Mouse (Mus musculus): ENCODE measurements around the gene Hmcn2. TPM values are rescaled to one million over a fixed set of nuclear protein-coding genes. Genes with fewer than 3 reads are reported as not detected.

Hmcn2 gene
- polyA plus RNA-seq, 1 experiment from 2014 or later: 0.30 TPM

DNA sequence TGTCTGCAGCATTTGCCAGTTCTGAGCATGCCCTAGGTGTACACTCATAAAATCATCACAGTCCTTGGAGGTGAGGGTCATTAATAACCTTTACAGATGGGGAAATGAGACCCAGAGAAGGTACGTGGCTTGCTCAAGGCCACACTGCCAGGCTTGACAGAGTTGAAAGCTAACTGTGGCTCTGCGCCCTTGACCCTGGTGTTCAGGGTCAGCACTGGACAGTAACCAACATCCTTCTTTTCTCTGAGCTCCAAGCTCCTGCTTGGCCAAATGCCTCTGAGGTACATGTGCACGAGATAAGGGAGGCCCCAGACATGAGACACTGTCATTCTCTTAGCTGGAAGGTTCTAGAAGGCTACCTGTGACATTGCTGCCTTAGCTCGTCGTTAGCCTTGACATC is 42.6 kb downstream of the Hmcn2 start:
- Histone ChIP-seq H3K9ac (ENCODE audit: low read depth, low read length) (no peak overlapping the region), H3K9me3 (ENCODE audit: control insufficient read depth, low read length) (no peaks in the 10 kb centered on the region), H3K27me3 (replicated peaks; ENCODE audit: control insufficient read depth, insufficient read depth, low read length) (no peaks in the 10 kb centered on the region), H3K36me3 (ENCODE audit: control insufficient read depth, insufficient read depth, low read length) (no peaks in the 10 kb centered on the region), H3K4me2 (ENCODE audit: low read length) (no peak overlapping the region), H3K4me3 (ENCODE audit: low read length) (no peak overlapping the region), H3K4me1 (ENCODE audit: control insufficient read depth, insufficient read depth, low read depth, low read length) (no peaks in the 10 kb centered on the region), H3K27ac (ENCODE audit: low read depth, low read length) (no peak overlapping the region)
- ATAC-seq: no peak
- 80% methylated on average over 5 of the region's 5 CpGs for WGBS

DNA sequence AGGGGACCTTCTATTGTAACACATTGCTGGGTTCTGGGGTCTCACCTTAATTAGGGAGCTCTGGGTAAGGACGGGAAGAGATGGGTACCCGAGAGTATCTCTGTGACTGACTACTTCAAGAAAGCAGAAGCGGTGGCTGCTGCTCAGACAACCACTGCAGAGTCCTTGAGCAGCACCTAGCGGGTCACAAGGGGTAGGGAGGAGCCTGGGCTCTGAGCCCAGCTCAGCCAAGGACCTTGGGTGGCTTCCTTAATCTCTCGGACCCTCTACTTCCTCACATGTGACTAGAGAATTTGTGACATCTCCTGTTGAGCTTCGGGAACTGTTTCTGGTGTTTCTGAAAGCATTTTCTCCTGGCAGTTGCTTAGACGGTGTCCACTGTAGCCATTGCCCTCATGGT is 45.1 kb downstream of the Hmcn2 start:
- Histone ChIP-seq H3K4me2 (ENCODE audit: low read length) (no peak overlapping the region), H3K4me1 (ENCODE audit: control insufficient read depth, insufficient read depth, low read depth, low read length) (no peaks in the 10 kb centered on the region), H3K27me3 (replicated peaks; ENCODE audit: control insufficient read depth, insufficient read depth, low read length) (no peaks in the 10 kb centered on the region), H3K9ac (ENCODE audit: low read depth, low read length) (no peak overlapping the region), H3K4me3 (ENCODE audit: low read length) (no peak overlapping the region), H3K36me3 (ENCODE audit: control insufficient read depth, insufficient read depth, low read length) (no peaks in the 10 kb centered on the region), H3K9me3 (ENCODE audit: control insufficient read depth, low read length) (no peaks in the 10 kb centered on the region), H3K27ac (ENCODE audit: low read depth, low read length) (no peak overlapping the region)
- ATAC-seq: no peak
- WGBS: 86% methylated on average over 7 of the region's 7 CpGs

DNA sequence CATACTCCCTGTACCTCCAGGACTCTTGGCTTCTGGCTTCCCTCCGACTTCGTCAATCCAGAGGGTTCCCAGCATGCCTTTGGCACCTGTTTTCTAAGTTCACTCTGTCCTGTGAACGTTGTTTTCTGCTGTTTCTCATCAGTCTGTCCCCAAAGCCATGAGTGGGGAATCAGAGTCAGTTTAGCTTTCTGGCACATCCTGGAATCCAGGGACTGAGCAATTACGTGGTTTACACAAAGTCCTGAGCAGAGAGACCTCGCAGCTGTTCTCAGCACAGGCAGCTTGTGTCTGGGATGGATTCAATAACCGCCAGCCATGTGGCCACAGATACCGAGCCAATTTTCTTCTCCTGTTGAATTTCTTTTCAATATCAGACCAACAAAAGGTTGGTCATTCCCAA is 53.0 kb downstream of the Hmcn2 start:
- Histone ChIP-seq H3K27me3 (replicated peaks; ENCODE audit: control insufficient read depth, insufficient read depth, low read length) (no peaks in the 10 kb centered on the region), H3K9me3 (ENCODE audit: control insufficient read depth, low read length) (no peaks in the 10 kb centered on the region), H3K4me1 (ENCODE audit: control insufficient read depth, insufficient read depth, low read depth, low read length) (no peaks in the 10 kb centered on the region), H3K4me2 (ENCODE audit: low read length) (no peak overlapping the region), H3K4me3 (ENCODE audit: low read length) (no peak overlapping the region), H3K9ac (ENCODE audit: low read depth, low read length) (no peak overlapping the region), H3K27ac (ENCODE audit: low read depth, low read length) (no peak overlapping the region), H3K36me3 (ENCODE audit: control insufficient read depth, insufficient read depth, low read length) (no peaks in the 10 kb centered on the region)
- 84% methylated on average over 7 of the region's 7 CpGs for WGBS
- no peak for ATAC-seq

DNA sequence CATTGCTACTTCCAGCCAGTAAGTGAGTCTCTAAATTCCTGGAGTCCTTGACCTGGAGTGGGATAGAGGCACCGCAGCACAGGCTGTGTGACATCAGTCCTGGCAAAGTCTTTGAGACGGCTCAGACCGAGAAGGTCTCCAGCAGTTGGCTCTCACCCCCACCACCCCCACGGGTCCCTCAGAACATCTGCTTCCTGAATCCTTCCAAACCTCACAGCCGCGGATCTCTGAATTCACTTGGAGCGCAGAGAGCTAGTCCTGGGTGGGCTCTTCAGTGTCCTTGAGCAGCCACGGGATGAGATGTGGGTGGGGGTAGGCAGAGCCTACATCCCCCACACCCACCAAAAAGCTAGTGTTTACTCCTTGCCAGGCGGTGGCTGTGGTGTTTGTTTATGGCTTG is 57.2 kb downstream of the Hmcn2 start:
- WGBS: 78% methylated on average over 9 of the region's 9 CpGs
- no peaks in the 10 kb centered on the region for H3K27me3 ChIP-seq (replicated peaks; ENCODE audit: control insufficient read depth, insufficient read depth, low read length)
- ATAC-seq: no peak
- no peaks in the 10 kb centered on the region for H3K9me3 ChIP-seq (ENCODE audit: control insufficient read depth, low read length)
- no peak overlapping the region for H3K4me3 ChIP-seq (ENCODE audit: low read length)
- no peak overlapping the region for H3K4me2 ChIP-seq (ENCODE audit: low read length)
- H3K27ac ChIP-seq (ENCODE audit: low read depth, low read length): no peak overlapping the region
- H3K4me1 ChIP-seq (ENCODE audit: control insufficient read depth, insufficient read depth, low read depth, low read length): no peaks in the 10 kb centered on the region
- no peaks in the 10 kb centered on the region for H3K36me3 ChIP-seq (ENCODE audit: control insufficient read depth, insufficient read depth, low read length)
- no peak overlapping the region for H3K9ac ChIP-seq (ENCODE audit: low read depth, low read length)

DNA sequence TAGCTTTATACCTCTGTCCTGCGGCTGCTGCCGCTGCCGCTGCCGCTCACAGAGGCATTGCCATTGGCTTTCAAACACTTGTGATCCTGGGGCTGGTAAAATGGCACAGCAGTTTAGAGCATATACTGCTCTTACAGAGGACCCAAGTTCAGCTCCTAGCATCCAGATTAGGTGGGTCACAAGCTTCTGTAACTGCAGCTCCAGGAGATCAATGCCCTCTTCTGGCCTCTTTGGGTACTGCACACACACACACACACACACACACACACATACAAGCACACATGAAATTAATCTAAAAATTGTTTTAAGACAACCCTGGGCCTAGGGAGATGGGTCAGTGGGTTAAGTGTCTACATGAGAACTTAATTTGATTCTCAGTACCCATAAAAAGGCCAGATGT is 58.0 kb downstream of the Hmcn2 start:
- H3K36me3 ChIP-seq (ENCODE audit: control insufficient read depth, insufficient read depth, low read length): no peaks in the 10 kb centered on the region
- no peaks in the 10 kb centered on the region for H3K27me3 ChIP-seq (replicated peaks; ENCODE audit: control insufficient read depth, insufficient read depth, low read length)
- no peaks in the 10 kb centered on the region for H3K9me3 ChIP-seq (ENCODE audit: control insufficient read depth, low read length)
- H3K9ac ChIP-seq (ENCODE audit: low read depth, low read length): no peak overlapping the region
- no peak overlapping the region for H3K27ac ChIP-seq (ENCODE audit: low read depth, low read length)
- H3K4me3 ChIP-seq (ENCODE audit: low read length): no peak overlapping the region
- ATAC-seq: no peak
- H3K4me2 ChIP-seq (ENCODE audit: low read length): no peak overlapping the region
- WGBS: 91% methylated on average over 4 of the region's 4 CpGs
- H3K4me1 ChIP-seq (ENCODE audit: control insufficient read depth, insufficient read depth, low read depth, low read length): no peaks in the 10 kb centered on the region

DNA sequence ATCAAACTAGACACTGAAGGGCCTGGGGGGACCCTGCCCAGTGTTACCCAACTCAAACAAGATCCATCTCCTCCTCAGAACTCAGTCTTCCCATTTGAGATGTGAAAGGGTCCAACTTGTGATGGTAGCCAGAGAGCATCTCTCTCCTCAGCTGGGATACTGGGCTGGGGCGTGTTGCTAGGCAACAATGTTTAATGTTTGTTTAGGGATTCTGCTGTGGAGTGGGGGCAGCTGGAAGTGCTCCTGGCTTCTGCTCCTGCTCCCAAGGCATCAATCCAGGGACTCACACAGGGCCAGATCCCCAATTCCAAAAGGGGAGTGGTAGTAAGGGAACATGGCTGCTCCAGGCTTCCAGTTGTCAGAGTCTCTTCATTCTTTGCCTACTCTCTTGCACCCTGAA is 60.2 kb downstream of the Hmcn2 start:
- H3K27me3 ChIP-seq (replicated peaks; ENCODE audit: control insufficient read depth, insufficient read depth, low read length): no peaks in the 10 kb centered on the region
- no peak overlapping the region for H3K9ac ChIP-seq (ENCODE audit: low read depth, low read length)
- no peak overlapping the region for H3K4me3 ChIP-seq (ENCODE audit: low read length)
- no peak overlapping the region for H3K27ac ChIP-seq (ENCODE audit: low read depth, low read length)
- ATAC-seq: peak; percentile 40; the same call in 1 of the 2 replicates
- H3K4me1 ChIP-seq (ENCODE audit: control insufficient read depth, insufficient read depth, low read depth, low read length): no peaks in the 10 kb centered on the region
- H3K9me3 ChIP-seq (ENCODE audit: control insufficient read depth, low read length): no peaks in the 10 kb centered on the region
- no peaks in the 10 kb centered on the region for H3K36me3 ChIP-seq (ENCODE audit: control insufficient read depth, insufficient read depth, low read length)
- H3K4me2 ChIP-seq (ENCODE audit: low read length): no peak overlapping the region
- WGBS: 69% methylated on average over 1 of the region's 1 CpGs

DNA sequence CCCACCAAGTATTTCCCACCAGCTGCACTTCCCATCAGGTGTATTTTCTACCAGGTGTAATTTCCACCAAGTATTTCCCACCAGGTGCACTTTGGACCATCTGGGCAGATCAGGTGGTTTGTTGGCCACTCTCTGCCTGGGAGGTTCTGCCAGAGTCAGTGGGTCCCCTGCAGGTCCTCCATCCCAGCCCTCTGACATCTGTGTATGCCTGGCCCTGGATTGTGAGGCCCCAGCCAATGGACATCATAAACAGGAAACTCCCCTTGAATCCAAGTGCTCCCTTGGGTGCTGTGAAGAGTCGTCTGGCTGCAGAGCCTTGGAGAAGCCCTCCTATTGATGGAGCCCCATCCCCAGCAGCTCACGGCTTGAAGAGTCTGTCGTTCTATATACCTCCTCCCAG is 61.8 kb downstream of the Hmcn2 start:
- Histone ChIP-seq H3K4me2 (ENCODE audit: low read length) (no peak overlapping the region), H3K4me3 (ENCODE audit: low read length) (no peak overlapping the region), H3K36me3 (ENCODE audit: control insufficient read depth, insufficient read depth, low read length) (no peaks in the 10 kb centered on the region), H3K27ac (ENCODE audit: low read depth, low read length) (no peak overlapping the region), H3K27me3 (replicated peaks; ENCODE audit: control insufficient read depth, insufficient read depth, low read length) (no peaks in the 10 kb centered on the region), H3K9me3 (ENCODE audit: control insufficient read depth, low read length) (no peaks in the 10 kb centered on the region), H3K9ac (ENCODE audit: low read depth, low read length) (no peak overlapping the region), H3K4me1 (ENCODE audit: control insufficient read depth, insufficient read depth, low read depth, low read length) (no peaks in the 10 kb centered on the region)
- 59% methylated on average over 3 of the region's 3 CpGs for WGBS
- ATAC-seq: no peak

DNA sequence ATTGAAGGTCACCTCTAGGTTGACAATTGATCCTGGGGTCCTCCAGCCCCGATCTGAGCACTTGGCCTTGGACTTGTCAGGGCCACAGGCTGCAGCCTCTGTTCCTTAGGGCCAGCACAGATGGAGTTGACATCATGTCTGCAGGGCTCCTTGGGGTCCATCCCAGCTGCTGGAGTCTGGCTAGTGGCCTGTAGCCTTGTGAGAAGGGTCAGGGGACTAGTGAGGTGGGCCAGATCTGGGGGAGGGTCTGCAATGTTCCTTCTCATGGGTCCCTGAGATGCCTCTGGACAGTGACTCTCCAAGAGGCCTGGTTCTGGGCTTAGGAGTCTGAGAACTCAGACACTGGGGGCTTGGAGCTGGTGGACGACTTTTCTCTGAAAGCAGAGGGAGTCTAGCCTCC is 63.3 kb downstream of the Hmcn2 start:
- Histone ChIP-seq H3K27ac (ENCODE audit: low read depth, low read length) (no peak overlapping the region), H3K27me3 (replicated peaks; ENCODE audit: control insufficient read depth, insufficient read depth, low read length) (no peaks in the 10 kb centered on the region), H3K4me1 (ENCODE audit: control insufficient read depth, insufficient read depth, low read depth, low read length) (no peaks in the 10 kb centered on the region), H3K4me2 (ENCODE audit: low read length) (no peak overlapping the region), H3K4me3 (ENCODE audit: low read length) (no peak overlapping the region), H3K36me3 (ENCODE audit: control insufficient read depth, insufficient read depth, low read length) (no peaks in the 10 kb centered on the region), H3K9ac (ENCODE audit: low read depth, low read length) (no peak overlapping the region), H3K9me3 (ENCODE audit: control insufficient read depth, low read length) (no peaks in the 10 kb centered on the region)
- 66% methylated on average over 2 of the region's 2 CpGs for WGBS
- no peak for ATAC-seq

DNA sequence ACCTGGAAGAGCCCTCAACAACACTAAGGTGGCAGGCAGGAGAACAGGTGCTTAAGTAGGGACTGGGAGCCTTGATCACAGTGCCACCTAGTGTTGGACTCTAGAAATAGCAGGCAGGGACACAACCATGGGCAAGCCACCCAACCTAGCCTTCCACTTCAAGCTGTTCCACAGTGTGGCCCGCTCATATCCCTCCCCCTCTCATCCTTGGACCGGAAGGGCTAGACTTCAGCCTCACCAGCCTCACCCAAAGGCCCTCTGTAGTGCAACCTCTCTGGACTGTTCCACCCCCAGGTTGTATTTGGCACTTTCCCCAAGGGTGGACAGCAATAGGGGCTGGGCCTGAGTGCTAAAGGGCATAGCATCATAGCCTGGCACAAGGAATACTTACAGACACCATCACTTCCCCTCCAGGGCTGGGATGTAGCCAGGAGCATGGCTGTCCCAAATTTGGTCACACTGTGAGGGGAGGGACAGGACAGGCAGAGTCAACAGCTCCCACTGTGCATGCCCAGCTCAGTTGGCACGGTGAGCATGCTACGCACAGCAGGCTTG is 67.2 kb downstream of the Hmcn2 start:
- H3K27ac ChIP-seq (ENCODE audit: low read depth, low read length): no peak overlapping the region
- no peaks in the 10 kb centered on the region for H3K9me3 ChIP-seq (ENCODE audit: control insufficient read depth, low read length)
- H3K9ac ChIP-seq (ENCODE audit: low read depth, low read length): no peak overlapping the region
- ATAC-seq: peak; percentile 84
- no peaks in the 10 kb centered on the region for H3K36me3 ChIP-seq (ENCODE audit: control insufficient read depth, insufficient read depth, low read length)
- no peaks in the 10 kb centered on the region for H3K4me1 ChIP-seq (ENCODE audit: control insufficient read depth, insufficient read depth, low read depth, low read length)
- H3K27me3 ChIP-seq (replicated peaks; ENCODE audit: control insufficient read depth, insufficient read depth, low read length): no peaks in the 10 kb centered on the region
- H3K4me2 ChIP-seq (ENCODE audit: low read length): no peak overlapping the region
- H3K4me3 ChIP-seq (ENCODE audit: low read length): no peak overlapping the region
- WGBS: 52% methylated on average over 4 of the region's 4 CpGs

DNA sequence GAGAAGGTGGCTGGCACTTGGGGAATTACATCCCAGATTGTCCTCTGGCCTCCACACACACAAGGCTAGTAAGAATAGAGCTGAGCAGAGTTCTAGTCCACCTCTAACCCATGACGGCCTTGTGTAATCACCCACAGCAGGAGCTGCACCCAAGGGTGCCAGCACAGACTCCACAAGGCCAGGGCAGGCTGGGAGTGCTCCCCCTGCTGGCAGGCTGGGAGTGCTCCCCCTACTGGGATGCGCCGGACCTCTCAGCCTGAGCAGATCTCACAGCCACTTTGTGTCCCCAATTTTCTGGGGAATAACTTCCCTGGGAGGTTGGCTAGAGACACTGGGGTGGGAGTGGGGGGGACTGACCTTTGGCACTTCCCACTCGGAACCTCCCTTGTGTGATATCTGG is 68.7 kb downstream of the Hmcn2 start:
- H3K27me3 ChIP-seq (replicated peaks; ENCODE audit: control insufficient read depth, insufficient read depth, low read length): no peaks in the 10 kb centered on the region
- no peak overlapping the region for H3K4me3 ChIP-seq (ENCODE audit: low read length)
- no peaks in the 10 kb centered on the region for H3K36me3 ChIP-seq (ENCODE audit: control insufficient read depth, insufficient read depth, low read length)
- ATAC-seq: no peak
- H3K27ac ChIP-seq (ENCODE audit: low read depth, low read length): no peak overlapping the region
- H3K9me3 ChIP-seq (ENCODE audit: control insufficient read depth, low read length): no peaks in the 10 kb centered on the region
- no peaks in the 10 kb centered on the region for H3K4me1 ChIP-seq (ENCODE audit: control insufficient read depth, insufficient read depth, low read depth, low read length)
- WGBS: 25% methylated on average over 4 of the region's 4 CpGs
- H3K9ac ChIP-seq (ENCODE audit: low read depth, low read length): no peak overlapping the region
- no peak overlapping the region for H3K4me2 ChIP-seq (ENCODE audit: low read length)
